Mouse (Mus musculus): Measurements from ENCODE around the gene Auts2. TPM values are rescaled to one million over a fixed set of nuclear protein-coding genes. Genes with fewer than 3 reads are reported as not detected.
A peak's percentile ranks its signal among the peaks of the same experiment; 100 is the strongest.

Auts2 gene
- total and polyA plus RNA-seq, 2 experiments from 2014 or later, result 6.8 to 12.1 TPM

GRCm38 (mm10) chr5:132329171-132329936, 213.8 kb downstream of the Auts2 start:
- Histone ChIP-seq H3K36me3 (replicated peaks; ENCODE audit: control insufficient read depth, insufficient read depth, low read length) (no peaks in the 10 kb centered on the region), H3K9me3 (replicated peaks; ENCODE audit: control insufficient read depth, low read length) (no peaks in the 10 kb centered on the region), H3K4me2 (ENCODE audit: low read depth, low read length) (no peak overlapping the region), H3K4me3 (ENCODE audit: low read depth, low read length) (no peak overlapping the region), H3K9ac (replicated peaks; ENCODE audit: low read depth, low read length) (no peak overlapping the region), H3K27me3 (ENCODE audit: control insufficient read depth, insufficient read depth, low read length) (no peaks in the 10 kb centered on the region), H3K27ac (ENCODE audit: low read depth) (no peak overlapping the region), H3K4me1 (ENCODE audit: control insufficient read depth, insufficient read depth) (peaks cover 23% of the 10 kb centered on the region; the same call in 1 of the 2 replicates)
- no peak for DNase-seq (ENCODE audit: low spot score)
- no peak for ATAC-seq (ENCODE audit: insufficient read depth, low read depth)
- 61% methylated on average over 3 of the region's 3 CpGs for WGBS
- peak; percentile 23; the same call in 1 of the 2 replicates for TF ChIP-seq CTCF (IDR thresholded peaks at IDR 0.05; ENCODE audit: low read depth)
- TF ChIP-seq EP300 (IDR thresholded peaks at IDR 0.05; ENCODE audit: low read depth), result no peak

- ATAC-seq (ENCODE audit: insufficient read depth, low read depth), result no peak
- Histone ChIP-seq H3K27me3 (ENCODE audit: control insufficient read depth, insufficient read depth, low read length) (no peaks in the 10 kb centered on the region), H3K4me2 (ENCODE audit: low read depth, low read length) (no peak overlapping the region), H3K4me3 (ENCODE audit: low read depth, low read length) (no peak overlapping the region), H3K4me1 (ENCODE audit: control insufficient read depth, insufficient read depth) (peaks cover 9% of the 10 kb centered on the region; the same call in 1 of the 2 replicates), H3K9ac (replicated peaks; ENCODE audit: low read depth, low read length) (no peak overlapping the region), H3K36me3 (replicated peaks; ENCODE audit: control insufficient read depth, insufficient read depth, low read length) (no peaks in the 10 kb centered on the region), H3K9me3 (replicated peaks; ENCODE audit: control insufficient read depth, low read length) (no peaks in the 10 kb centered on the region), H3K27ac (ENCODE audit: low read depth) (no peak overlapping the region)
- TF ChIP-seq CTCF (IDR thresholded peaks at IDR 0.05; ENCODE audit: low read depth), result no peak
- TF ChIP-seq EP300 (IDR thresholded peaks at IDR 0.05; ENCODE audit: low read depth), result no peak
- 84% methylated on average over 6 of the region's 6 CpGs for WGBS
- DNase-seq (ENCODE audit: low spot score), result no peak
Observed at GRCm38 (mm10) chr5:132324246-132324883, 218.8 kb downstream of the Auts2 start.

- WGBS, result 91% methylated on average over 4 of the region's 4 CpGs
- H3K9ac ChIP-seq (replicated peaks; ENCODE audit: low read depth, low read length), result no peak overlapping the region
Observed at GRCm38 (mm10) chr5:132323608-132324007, 219.5 kb downstream of the Auts2 start.

GRCm38 (mm10) chr5:132322971-132323370, 220.2 kb downstream of the Auts2 start:
- WGBS, result 52% methylated on average over 4 of the region's 4 CpGs
- no peak overlapping the region for H3K4me3 ChIP-seq (ENCODE audit: low read depth, low read length)

More at GRCm38 (mm10) chr5:132323608-132324007, 219.5 kb downstream of the Auts2 start:
- Histone ChIP-seq H3K27ac (ENCODE audit: low read depth) (no peak overlapping the region), H3K36me3 (replicated peaks; ENCODE audit: control insufficient read depth, insufficient read depth, low read length) (no peaks in the 10 kb centered on the region), H3K4me2 (ENCODE audit: low read depth, low read length) (no peak overlapping the region), H3K4me1 (ENCODE audit: control insufficient read depth, insufficient read depth) (peaks cover 5% of the 10 kb centered on the region; the same call in 1 of the 2 replicates), H3K27me3 (ENCODE audit: control insufficient read depth, insufficient read depth, low read length) (no peaks in the 10 kb centered on the region), H3K4me3 (ENCODE audit: low read depth, low read length) (no peak overlapping the region), H3K9me3 (replicated peaks; ENCODE audit: control insufficient read depth, low read length) (no peaks in the 10 kb centered on the region)
- no peak for ATAC-seq (ENCODE audit: insufficient read depth, low read depth)
- DNase-seq (ENCODE audit: low spot score), result no peak
- TF ChIP-seq EP300 (IDR thresholded peaks at IDR 0.05; ENCODE audit: low read depth) (no peak), CTCF (IDR thresholded peaks at IDR 0.05; ENCODE audit: low read depth) (no peak)

GRCm38 (mm10) chr5:132318026-132318765, 224.9 kb downstream of the Auts2 start:
- H3K4me1 ChIP-seq (ENCODE audit: control insufficient read depth, insufficient read depth), result peaks cover 5% of the 10 kb centered on the region; the same call in 1 of the 2 replicates
- ATAC-seq (ENCODE audit: insufficient read depth, low read depth) (no peak), DNase-seq (ENCODE audit: low spot score) (no peak)
- H3K4me3 ChIP-seq (ENCODE audit: low read depth, low read length), result no peak overlapping the region
- no peak overlapping the region for H3K4me2 ChIP-seq (ENCODE audit: low read depth, low read length)
- no peak overlapping the region for H3K27ac ChIP-seq (ENCODE audit: low read depth)
- 80% methylated on average over 9 of the region's 9 CpGs for WGBS
- H3K27me3 ChIP-seq (ENCODE audit: control insufficient read depth, insufficient read depth, low read length), result no peaks in the 10 kb centered on the region
- H3K9me3 ChIP-seq (replicated peaks; ENCODE audit: control insufficient read depth, low read length), result no peaks in the 10 kb centered on the region
- H3K9ac ChIP-seq (replicated peaks; ENCODE audit: low read depth, low read length), result no peak overlapping the region
- no peak for TF ChIP-seq CTCF (IDR thresholded peaks at IDR 0.05; ENCODE audit: low read depth)
- TF ChIP-seq EP300 (IDR thresholded peaks at IDR 0.05; ENCODE audit: low read depth), result no peak
- H3K36me3 ChIP-seq (replicated peaks; ENCODE audit: control insufficient read depth, insufficient read depth, low read length), result no peaks in the 10 kb centered on the region

More at GRCm38 (mm10) chr5:132322971-132323370, 220.2 kb downstream of the Auts2 start:
- H3K9me3 ChIP-seq (replicated peaks; ENCODE audit: control insufficient read depth, low read length), result no peaks in the 10 kb centered on the region
- H3K27ac ChIP-seq (ENCODE audit: low read depth), result no peak overlapping the region
- no peak for TF ChIP-seq EP300 (IDR thresholded peaks at IDR 0.05; ENCODE audit: low read depth)
- TF ChIP-seq CTCF (IDR thresholded peaks at IDR 0.05; ENCODE audit: low read depth), result no peak
- no peaks in the 10 kb centered on the region for H3K27me3 ChIP-seq (ENCODE audit: control insufficient read depth, insufficient read depth, low read length)
- DNase-seq (ENCODE audit: low spot score) (no peak), ATAC-seq (ENCODE audit: insufficient read depth, low read depth) (no peak)
- H3K36me3 ChIP-seq (replicated peaks; ENCODE audit: control insufficient read depth, insufficient read depth, low read length), result no peaks in the 10 kb centered on the region
- no peak overlapping the region for H3K9ac ChIP-seq (replicated peaks; ENCODE audit: low read depth, low read length)
- H3K4me1 ChIP-seq (ENCODE audit: control insufficient read depth, insufficient read depth), result peaks cover 5% of the 10 kb centered on the region; the same call in 1 of the 2 replicates
- no peak overlapping the region for H3K4me2 ChIP-seq (ENCODE audit: low read depth, low read length)
